Mouse (Mus musculus) testis, adult 2 months (tissue): ENCODE results near the gene A2ml1.

Experiments used
- CTCF ChIP-seq: fragments of 200-500 bp; IDR thresholded peaks from 2 replicates; pipeline ENCODE4 v1.5.1; 2012; ENCODE audit warnings: low read depth, mild to moderate bottlenecking, inconsistent platforms, low read length, moderate library complexity; ENCODE audit not compliant: control insufficient read depth, insufficient read depth, insufficient replicate concordance
- POLR2A ChIP-seq: fragments of 200-500 bp; IDR thresholded peaks from 2 replicates; pipeline ENCODE4 v1.6.1; 2012; ENCODE audit warnings: low read depth, mild to moderate bottlenecking, inconsistent platforms, low read length, moderate library complexity; ENCODE audit not compliant: control insufficient read depth

- no peak for TF ChIP-seq CTCF
- TF ChIP-seq POLR2A, result no peak
Observed at GRCm38 (mm10) chr6:128523360-128523759, 58.0 kb downstream of the A2ml1 start.
